10 mouse cellular contexts compared by ENCODE assay signal in genomic region chr11:115393721-115394325, GRCm38 (mm10). TPM values are rescaled to one million over a fixed set of nuclear protein-coding genes. Genes with fewer than 3 reads are reported as not detected.
DNase-seq lines count a peak whose midpoint lies in the region; ATAC-seq and TF ChIP-seq lines count a peak whose summit lies in the region.
"Had no signal": no experiment of that assay in that cellular context is flagged by ENCODE, and none has a peak within 500 bp of the region (broad histone marks: within the 10 kb centered on the region; RNA-seq: fewer than 3 reads in every experiment).

No protein-coding gene starts in this region.

- TF ChIP-seq CTCF in lung, adult 2 months (IDR thresholded peaks at IDR 0.05; ENCODE audit: insufficient read depth, low read length): no peak

- peak overlapping the region; percentile 4; the same call in 1 of the 2 replicates for H3K4me2 ChIP-seq in kidney, embryonic 14.5 days (replicated peaks; ENCODE audit: low read depth, low read length)

- H3K27ac ChIP-seq in kidney, embryonic 14.5 days (ENCODE audit: low read depth, low read length): no peak overlapping the region
- H3K27ac ChIP-seq in embryonic facial prominence, embryonic 10.5 days (replicated peaks): no peak overlapping the region

- peaks cover 35% of the 10 kb centered on the region; the same call in 1 of the 2 replicates for H3K36me3 ChIP-seq in kidney, embryonic 14.5 days (ENCODE audit: control insufficient read depth, insufficient read depth, low read length)
- peaks cover 72% of the 10 kb centered on the region for H3K36me3 ChIP-seq in embryonic facial prominence, embryonic 10.5 days (replicated peaks)

- 0 out of 2 replicates have a peak overlapping the region, but pooled peaks have one; percentile 1 for H3K4me3 ChIP-seq in kidney, embryonic 14.5 days (ENCODE audit: low read length)
- peak overlapping the region; percentile 22; the same call in 1 of the 2 replicates for H3K4me3 ChIP-seq in embryonic facial prominence, embryonic 10.5 days
- no peak overlapping the region for H3K4me3 ChIP-seq in lung, adult 2 months (replicated peaks; ENCODE audit: extremely low read depth, low read depth, low read length)

- no peaks in the 10 kb centered on the region for H3K27me3 ChIP-seq in kidney, embryonic 14.5 days (ENCODE audit: control insufficient read depth, insufficient read depth, low read length)
- H3K27me3 ChIP-seq in embryonic facial prominence, embryonic 10.5 days (replicated peaks; ENCODE audit: low read depth, poor library complexity, severe bottlenecking): peaks cover 13% of the 10 kb centered on the region

- no peak for DNase-seq in kidney, adult 11 months
- DNase-seq in brain, adult 2 months (ENCODE audit: low read depth, low spot score): peak; percentile 85
- peak; percentile 21 for DNase-seq in embryonic facial prominence, embryonic 10.5 days (ENCODE audit: low spot score)
- DNase-seq in urinary bladder, adult 2 months (ENCODE audit: low spot score): no peak
- DNase-seq in lung, adult 2 months: no peak
- DNase-seq: thymus, postnatal 25 days had no signal

- 62% methylated on average over 34 of the region's 34 CpGs for WGBS in kidney, embryonic 14.5 days
- 68% methylated on average over 34 of the region's 34 CpGs for WGBS in embryonic facial prominence, embryonic 10.5 days
- 78% methylated on average over 34 of the region's 34 CpGs for WGBS in lung, adult 2 months

- no peaks in the 10 kb centered on the region for H3K4me1 ChIP-seq in kidney, embryonic 14.5 days (ENCODE audit: control insufficient read depth, insufficient read depth, low read length)
- H3K4me1 ChIP-seq in embryonic facial prominence, embryonic 10.5 days: peaks cover 13% of the 10 kb centered on the region
- peaks cover 3% of the 10 kb centered on the region for H3K4me1 ChIP-seq in lung, adult 2 months (ENCODE audit: control insufficient read depth, insufficient read depth, low read length)

- TF ChIP-seq POLR2A in lung, adult 2 months (IDR thresholded peaks at IDR 0.05; ENCODE audit: borderline replicate concordance, extremely low read depth, low read depth, low read length): no peak

- H3K9ac ChIP-seq in kidney, embryonic 14.5 days (ENCODE audit: low read depth, low read length): no peak overlapping the region

- ATAC-seq in kidney, embryonic 14.5 days (ENCODE audit: low FRiP score, low TSS enrichment): peak; percentile 39; the same call in 1 of the 2 replicates
- 0 out of 2 replicates have a peak, but pooled peaks have one; percentile 17 for ATAC-seq in megakaryocyte-erythroid progenitor cell, adult 5-6 weeks (replicated peaks; ENCODE audit: low FRiP score, low TSS enrichment, poor library complexity, severe bottlenecking)
- ATAC-seq in megakaryocyte, adult 5-6 weeks (ENCODE audit: poor library complexity, severe bottlenecking): no peak

- no peaks in the 10 kb centered on the region for H3K9me3 ChIP-seq in kidney, embryonic 14.5 days (ENCODE audit: control insufficient read depth, low read length)
- no peaks in the 10 kb centered on the region for H3K9me3 ChIP-seq in embryonic facial prominence, embryonic 10.5 days

RNA-seq across cellular contexts. Expression of gene Mrpl58, which starts 9.7 kb away (rescaled TPM):
- polyA plus RNA-seq in kidney, embryonic 14.5 days (2014; fragmentation: Nextera tagmentation; extraction: Ambion mirVana): 235 and 261 TPM in 2 replicates
- 221 and 228 TPM in 2 replicates for polyA plus RNA-seq in embryonic facial prominence, embryonic 10.5 days (2016; fragmentation: Nextera tagmentation; extraction: Ambion mirVana)
- total RNA-seq in megakaryocyte-erythroid progenitor cell, adult 5-6 weeks (2014; fragmentation: Nextera tagmentation): 81.8 and 92.4 TPM in 2 replicates
- total RNA-seq in megakaryocyte-erythroid progenitor cell, adult 5-6 weeks (2017): 56.9 and 64.4 TPM in 2 replicates
- polyA plus RNA-seq in urinary bladder, adult 2 months (2012; rRNA removed): 89.3 and 89.6 TPM in 2 replicates
- 122 and 124 TPM in 2 replicates for total RNA-seq in megakaryocyte, adult 5-6 weeks (2015)
- 86.9 and 95.9 TPM in 2 replicates for total RNA-seq in megakaryocyte, adult 5-6 weeks (2017)
- 52.3 and 80.8 TPM in 2 replicates for polyA plus RNA-seq in lung, adult 2 months (2012; rRNA removed)

RNA-seq across cellular contexts. Expression of gene Cdr2l, which starts 12.1 kb away (rescaled TPM):
- polyA plus RNA-seq in kidney, embryonic 14.5 days (2014; fragmentation: Nextera tagmentation; extraction: Ambion mirVana): 11.5 and 13.0 TPM in 2 replicates
- 15.6 and 16.4 TPM in 2 replicates for polyA plus RNA-seq in embryonic facial prominence, embryonic 10.5 days (2016; fragmentation: Nextera tagmentation; extraction: Ambion mirVana)
- not detected in 2 replicates for total RNA-seq in megakaryocyte-erythroid progenitor cell, adult 5-6 weeks (2014; fragmentation: Nextera tagmentation)
- 0.38 TPM in 1 of 2 replicates, not detected in the other for total RNA-seq in megakaryocyte-erythroid progenitor cell, adult 5-6 weeks (2017)
- polyA plus RNA-seq in urinary bladder, adult 2 months (2012; rRNA removed): 10.8 and 11.9 TPM in 2 replicates
- total RNA-seq in megakaryocyte, adult 5-6 weeks (2015): 0.21 and 0.58 TPM in 2 replicates
- total RNA-seq in megakaryocyte, adult 5-6 weeks (2017): 0.24 and 0.59 TPM in 2 replicates
- polyA plus RNA-seq in lung, adult 2 months (2012; rRNA removed): 29.1 and 33.8 TPM in 2 replicates

RNA-seq across cellular contexts. Expression of gene Atp5h, which starts 25.9 kb away (rescaled TPM):
- polyA plus RNA-seq in kidney, embryonic 14.5 days (2014; fragmentation: Nextera tagmentation; extraction: Ambion mirVana): 962 and 1,151 TPM in 2 replicates
- 880 and 890 TPM in 2 replicates for polyA plus RNA-seq in embryonic facial prominence, embryonic 10.5 days (2016; fragmentation: Nextera tagmentation; extraction: Ambion mirVana)
- total RNA-seq in megakaryocyte-erythroid progenitor cell, adult 5-6 weeks (2014; fragmentation: Nextera tagmentation): 864 and 908 TPM in 2 replicates
- 793 and 990 TPM in 2 replicates for total RNA-seq in megakaryocyte-erythroid progenitor cell, adult 5-6 weeks (2017)
- polyA plus RNA-seq in urinary bladder, adult 2 months (2012; rRNA removed): 561 and 600 TPM in 2 replicates
- 740 and 790 TPM in 2 replicates for total RNA-seq in megakaryocyte, adult 5-6 weeks (2015)
- 901 and 1,038 TPM in 2 replicates for total RNA-seq in megakaryocyte, adult 5-6 weeks (2017)
- polyA plus RNA-seq in lung, adult 2 months (2012; rRNA removed): 52.4 and 108 TPM in 2 replicates

RNA-seq across cellular contexts. Expression of gene Kctd2, which starts 26.1 kb away (rescaled TPM):
- polyA plus RNA-seq in kidney, embryonic 14.5 days (2014; fragmentation: Nextera tagmentation; extraction: Ambion mirVana): 22.7 and 23.9 TPM in 2 replicates
- 14.8 and 17.3 TPM in 2 replicates for polyA plus RNA-seq in embryonic facial prominence, embryonic 10.5 days (2016; fragmentation: Nextera tagmentation; extraction: Ambion mirVana)
- total RNA-seq in megakaryocyte-erythroid progenitor cell, adult 5-6 weeks (2014; fragmentation: Nextera tagmentation): 17.4 and 18.4 TPM in 2 replicates
- total RNA-seq in megakaryocyte-erythroid progenitor cell, adult 5-6 weeks (2017): 10.9 and 13.0 TPM in 2 replicates
- polyA plus RNA-seq in urinary bladder, adult 2 months (2012; rRNA removed): 35.6 TPM in 2 replicates
- total RNA-seq in megakaryocyte, adult 5-6 weeks (2015): 19.6 and 21.2 TPM in 2 replicates
- 14.5 and 16.8 TPM in 2 replicates for total RNA-seq in megakaryocyte, adult 5-6 weeks (2017)
- 33.3 and 36.6 TPM in 2 replicates for polyA plus RNA-seq in lung, adult 2 months (2012; rRNA removed)

RNA-seq across cellular contexts. Expression of gene Hid1, which starts 26.3 kb away (rescaled TPM):
- 2.3 and 4.4 TPM in 2 replicates for polyA plus RNA-seq in kidney, embryonic 14.5 days (2014; fragmentation: Nextera tagmentation; extraction: Ambion mirVana)
- 8.6 and 9.6 TPM in 2 replicates for polyA plus RNA-seq in embryonic facial prominence, embryonic 10.5 days (2016; fragmentation: Nextera tagmentation; extraction: Ambion mirVana)
- 0.17 TPM in 1 of 2 replicates, not detected in the other for total RNA-seq in megakaryocyte-erythroid progenitor cell, adult 5-6 weeks (2014; fragmentation: Nextera tagmentation)
- total RNA-seq in megakaryocyte-erythroid progenitor cell, adult 5-6 weeks (2017): not detected in 2 replicates
- polyA plus RNA-seq in urinary bladder, adult 2 months (2012; rRNA removed): 28.4 and 30.5 TPM in 2 replicates
- 0.27 TPM in 1 of 2 replicates, not detected in the other for total RNA-seq in megakaryocyte, adult 5-6 weeks (2015)
- 0.07 and 0.16 TPM in 2 replicates for total RNA-seq in megakaryocyte, adult 5-6 weeks (2017)
- 43.3 and 45.0 TPM in 2 replicates for polyA plus RNA-seq in lung, adult 2 months (2012; rRNA removed)
- total RNA-seq: granulocyte monocyte progenitor cell, adult 5-6 weeks had no signal

Comparison
In these comparisons a context has a peak if more than half of its experiments do, and no peak if none do; other contexts are left out.
1. DNase-seq: peak in brain, adult 2 months (single experiment) and embryonic facial prominence, embryonic 10.5 days (single experiment); none in kidney, adult 11 months (single experiment), urinary bladder, adult 2 months (single experiment) and lung, adult 2 months (single experiment).